Mouse (Mus musculus) MEL (cell line): ENCODE results near the gene Gjb4. TPM values are rescaled to one million over a fixed set of nuclear protein-coding genes. Genes with fewer than 3 reads are reported as not detected.

Experiments used
- DNase-seq: peaks from one replicate; pipeline ENCODE4 v3.0.0; 2011; ENCODE audit warnings: low read depth, low spot score
- H3K27ac ChIP-seq: 2 replicates; pipeline ENCODE4 v1.5.1; 2012; ENCODE audit warnings: low read depth, mild to moderate bottlenecking, control low read depth, low read length, moderate library complexity; ENCODE audit not compliant: control insufficient read depth
- H3K27me3 ChIP-seq, 2 experiments: fragments of 150-350 bp in 1 of 2; sonication (generic) in 1 of 2; 2 replicates each; pipeline ENCODE4 v1.6.1; 2012; ENCODE audit warnings: low read length in 2 of 2, mild to moderate bottlenecking in 2 of 2, improper control_type of control experiment in 1 of 2, moderate library complexity in 1 of 2; ENCODE audit not compliant: insufficient read depth in 2 of 2, control insufficient read depth in 1 of 2
- H3K36me3 ChIP-seq, 2 experiments: 2 replicates each; pipeline ENCODE4 v1.6.1; 2012 to 2014; ENCODE audit warnings: low read length in 2 of 2, improper control_type of control experiment in 1 of 2, inconsistent platforms in 1 of 2, mild to moderate bottlenecking in 1 of 2; ENCODE audit not compliant: insufficient read depth in 2 of 2, control insufficient read depth in 1 of 2
- H3K4me1 ChIP-seq, 2 experiments: fragments of 150-350 bp in 1 of 2; sonication (generic) in 1 of 2; 2 replicates each; pipeline ENCODE4 v1.6.1; 2012; ENCODE audit warnings: low read length in 2 of 2, improper control_type of control experiment in 1 of 2, mild to moderate bottlenecking in 1 of 2; ENCODE audit not compliant: insufficient read depth in 2 of 2, control insufficient read depth in 1 of 2
- H3K4me3 ChIP-seq, 2 experiments: fragments of 150-350 bp in 1 of 2; sonication (generic) in 1 of 2; 2 replicates each; pipeline ENCODE4 v1.5.1; 2012; ENCODE audit warnings: low read depth in 2 of 2, low read length in 2 of 2, mild to moderate bottlenecking in 2 of 2, moderate library complexity in 2 of 2, control low read depth in 1 of 2, improper control_type of control experiment in 1 of 2; ENCODE audit not compliant: control insufficient read depth in 1 of 2, insufficient read depth in 1 of 2
- H3K79me2 ChIP-seq: 2 replicates; pipeline ENCODE4 v1.6.1; 2012; ENCODE audit warnings: mild to moderate bottlenecking, low read length, moderate library complexity; ENCODE audit not compliant: control insufficient read depth, poor library complexity, insufficient read depth
- H3K9ac ChIP-seq: 2 replicates; pipeline ENCODE4 v1.6.1; 2012; ENCODE audit warnings: low read depth, mild to moderate bottlenecking, control low read depth, low read length, moderate library complexity; ENCODE audit not compliant: control insufficient read depth, poor library complexity, severe bottlenecking
- H3K9me3 ChIP-seq: fragments of 150-350 bp; sonication (generic); replicated peaks from 2 replicates; pipeline ENCODE4 v1.6.1; 2012; ENCODE audit warnings: mild to moderate bottlenecking, low read length, improper control_type of control experiment, moderate library complexity; ENCODE audit not compliant: insufficient read depth
- BHLHE40 ChIP-seq: IDR thresholded peaks from 2 replicates; pipeline ENCODE4 v1.6.1; 2012; ENCODE audit warnings: low read depth, mild to moderate bottlenecking, inconsistent platforms, low read length, improper control_type of control experiment, borderline replicate concordance
- CTCF ChIP-seq, 3 experiments: IDR thresholded peaks in 2 of 3; conservative IDR thresholded peaks in 1 of 3; 2 replicates each; pipeline ENCODE4 v1.5.1; 2011 to 2012; ENCODE audit warnings: low read length in 3 of 3, low read depth in 2 of 3, mild to moderate bottlenecking in 2 of 3, improper control_type of control experiment in 1 of 3, inconsistent platforms in 1 of 3, mixed read lengths in 1 of 3, moderate library complexity in 1 of 3; ENCODE audit not compliant: control insufficient read depth in 1 of 3, insufficient read depth in 1 of 3, poor library complexity in 1 of 3, severe bottlenecking in 1 of 3
- E2F4 ChIP-seq: IDR thresholded peaks from 2 replicates; pipeline ENCODE4 v1.6.1; 2011; ENCODE audit warnings: low read depth, low read length, improper control_type of control experiment, borderline replicate concordance
- ELF1 ChIP-seq: IDR thresholded peaks from 2 replicates; pipeline ENCODE4 v1.6.1; 2014; ENCODE audit warnings: low read depth, mild to moderate bottlenecking, inconsistent platforms, low read length, improper control_type of control experiment, moderate library complexity
- EP300 ChIP-seq, 2 experiments: IDR thresholded peaks; 2 replicates each; pipeline ENCODE4 v1.6.1; 2011; ENCODE audit warnings: improper control_type of control experiment in 2 of 2, low read length in 2 of 2, low read depth in 1 of 2, mild to moderate bottlenecking in 1 of 2
- KAT2A ChIP-seq: conservative IDR thresholded peaks from 2 replicates; pipeline ENCODE4 v1.6.1; 2012; ENCODE audit warnings: low read depth, low read length, improper control_type of control experiment, inconsistent platforms
- MAFK ChIP-seq: IDR thresholded peaks from 2 replicates; pipeline ENCODE4 v1.6.1; 2011; ENCODE audit warnings: low read depth, mild to moderate bottlenecking, low read length, improper control_type of control experiment, borderline replicate concordance
- MXI1 ChIP-seq: IDR thresholded peaks from 2 replicates; pipeline ENCODE4 v1.6.1; 2011; ENCODE audit warnings: mild to moderate bottlenecking, low read depth, low read length, improper control_type of control experiment
- MYC ChIP-seq: IDR thresholded peaks from 2 replicates; pipeline ENCODE4 v1.6.1; 2011; ENCODE audit warnings: low read depth, mild to moderate bottlenecking, low read length, improper control_type of control experiment, moderate library complexity
- RAD21 ChIP-seq: IDR thresholded peaks from 2 replicates; pipeline ENCODE4 v1.6.1; 2011; ENCODE audit warnings: mild to moderate bottlenecking, low read depth, low read length, improper control_type of control experiment
- RCOR1 ChIP-seq: IDR thresholded peaks from 2 replicates; pipeline ENCODE4 v1.6.1; 2012; ENCODE audit warnings: low read depth, mild to moderate bottlenecking, inconsistent platforms, low read length, improper control_type of control experiment
- SIN3A ChIP-seq: IDR thresholded peaks from 2 replicates; pipeline ENCODE4 v1.6.1; 2012; ENCODE audit warnings: low read length, improper control_type of control experiment, inconsistent platforms
- USF1 ChIP-seq: IDR thresholded peaks from 2 replicates; pipeline ENCODE4 v1.6.1; 2014; ENCODE audit warnings: low read depth, mild to moderate bottlenecking, inconsistent platforms, low read length, improper control_type of control experiment, moderate library complexity
- ZMIZ1 ChIP-seq: IDR thresholded peaks from 2 replicates; pipeline ENCODE4 v1.6.1; 2012; ENCODE audit warnings: low read depth, mild to moderate bottlenecking, inconsistent platforms, low read length, improper control_type of control experiment, moderate library complexity
- ZNF384 ChIP-seq: IDR thresholded peaks from 2 replicates; pipeline ENCODE4 v1.6.1; 2012; ENCODE audit warnings: low read depth, mild to moderate bottlenecking, inconsistent platforms, low read length, improper control_type of control experiment
- polyA plus RNA-seq, 2 experiments: library from polyadenylated mRNA; stranded (reverse) in 1 of 2; unstranded in 1 of 2; fragments of >175 nt in 1 of 2; fragments of >200 nt in 1 of 2; gene quantifications; 2 replicates each; pipeline versions ENCODE4 v1.2.1 to v1.2.4; 2012; ENCODE audit warnings: low replicate concordance in 2 of 2, low read depth in 1 of 2; ENCODE audit not compliant: insufficient read length in 2 of 2, insufficient read depth in 1 of 2, missing spikeins in 1 of 2
- total RNA-seq: library from RNA; depleted of rRNA; stranded (reverse); fragments of 300-350 nt; gene quantifications from 2 replicates; pipeline ENCODE4 v1.2.3, GENCODE M21; 2012

Gene Gjb4
- total and polyA plus RNA-seq, 3 experiments: not detected

DNA sequence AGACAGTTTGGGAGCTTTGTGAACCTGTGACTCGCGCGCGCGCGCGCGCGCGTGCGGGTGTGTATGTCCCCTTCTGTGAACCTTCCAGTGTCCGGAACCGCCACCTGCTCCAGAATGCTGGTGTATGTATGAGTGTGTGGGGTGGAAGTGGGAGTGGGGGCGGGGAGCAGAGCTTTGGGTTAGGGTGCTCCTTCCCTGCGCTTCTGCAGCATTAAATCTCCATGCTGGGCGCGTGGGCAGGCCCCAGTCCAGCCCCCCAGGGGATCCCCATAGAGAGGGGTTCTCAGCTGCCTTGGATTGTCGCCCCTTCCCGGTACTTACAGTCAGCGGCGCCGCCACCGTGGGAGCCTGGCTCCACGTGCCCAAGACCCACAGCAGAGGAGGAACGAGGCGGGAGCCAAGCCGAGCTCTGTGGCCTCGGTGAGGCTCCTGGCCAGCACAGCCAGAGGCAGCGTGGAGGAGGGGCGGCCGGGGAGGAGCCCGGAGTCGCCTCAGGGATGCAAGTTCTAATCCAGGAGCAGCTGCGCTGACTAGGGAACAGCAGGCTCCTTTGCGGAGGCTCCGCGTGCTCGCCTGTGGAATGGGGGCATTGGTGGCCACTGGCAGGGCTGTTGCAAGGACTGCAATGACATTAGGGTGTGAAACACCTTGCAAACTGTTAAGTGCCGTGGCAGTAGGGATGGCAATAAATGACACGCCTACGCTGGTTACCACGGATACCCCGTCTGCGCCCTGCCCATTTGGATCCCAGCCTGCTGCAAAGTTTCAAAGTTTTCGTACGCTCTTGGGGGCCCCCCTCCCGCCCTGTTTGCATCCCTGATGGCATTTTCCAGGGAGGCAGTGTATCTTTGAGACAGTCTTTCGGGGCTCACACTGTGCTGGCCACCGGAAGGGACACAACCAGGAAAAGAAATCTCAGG, 23.4 kb downstream of the Gjb4 start, which contains the start of gene Gjb3:
Gene Gjb3, minus strand, starts transcription at position 664 of the 920 bp plus-strand sequence.
- H3K9ac ChIP-seq: no peak within 1 kb of the TSS
- H3K79me2 ChIP-seq: no peaks in the 10 kb centered on the region
- H3K9me3 ChIP-seq: no peaks in the 10 kb centered on the region
- no peak within 1 kb of the TSS for H3K4me3 ChIP-seq
- DNase-seq: no peak
- TF ChIP-seq ZNF384 (no peak), CTCF (IDR thresholded peaks at IDR 0.05 in 2 of 3, conservative IDR thresholded peaks at IDR 0.05 in 1 of 3; ENCODE audit: control insufficient read depth in 1 of 3, insufficient read depth in 1 of 3, low read depth in 2 of 3, low read length in 3 of 3, poor library complexity in 1 of 3, severe bottlenecking in 1 of 3) (no peak), RAD21 (no peak), ELF1 (no peak), BHLHE40 (no peak), USF1 (no peak), KAT2A (no peak), E2F4 (no peak), MYC (no peak)
- H3K27ac ChIP-seq: no peak within 1 kb of the TSS
- no peaks in the 10 kb centered on the region for H3K27me3 ChIP-seq
- H3K4me1 ChIP-seq: no peaks in the 10 kb centered on the region
- H3K36me3 ChIP-seq: no peaks in the 10 kb centered on the region

DNA sequence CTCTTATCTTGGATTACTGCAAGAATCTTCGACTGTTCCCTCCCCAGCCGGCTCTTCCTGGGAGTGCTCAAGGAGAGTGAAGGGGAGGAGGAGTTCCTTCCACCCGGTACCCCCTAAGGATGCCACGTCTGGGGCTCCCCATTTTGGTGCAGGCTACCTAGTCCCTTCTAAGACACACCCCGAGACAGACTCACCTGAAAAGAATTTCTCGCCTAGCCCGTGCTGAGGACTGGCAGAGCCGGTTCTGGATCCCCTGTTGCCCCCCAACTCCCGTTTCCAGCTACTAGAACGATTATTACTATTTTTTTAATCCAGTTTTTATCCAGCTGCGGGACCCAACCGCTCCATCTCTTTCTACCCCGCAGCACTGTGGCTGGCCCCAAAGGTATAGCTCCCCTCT, 24.1 kb downstream of the Gjb4 start:
- H3K27me3 ChIP-seq: no peaks in the 10 kb centered on the region
- no peak for TF ChIP-seq MXI1
- TF ChIP-seq SIN3A: no peak
- TF ChIP-seq RCOR1: no peak
- no peak for TF ChIP-seq ZMIZ1
- TF ChIP-seq MAFK: no peak
- TF ChIP-seq KAT2A: no peak
- no peak for TF ChIP-seq BHLHE40
- TF ChIP-seq EP300 (IDR thresholded peaks at IDR 0.05; ENCODE audit: low read depth in 1 of 2, low read length in 2 of 2): no peak

More for the DNA sequence above, 24.1 kb downstream of the Gjb4 start:
- Histone ChIP-seq H3K4me3 (no peak overlapping the region), H3K9me3 (no peaks in the 10 kb centered on the region), H3K27ac (no peak overlapping the region), H3K36me3 (no peaks in the 10 kb centered on the region), H3K4me1 (no peaks in the 10 kb centered on the region), H3K9ac (no peak overlapping the region), H3K79me2 (no peaks in the 10 kb centered on the region)
- no peak for DNase-seq
